Mouse (Mus musculus) lung, embryonic 15.5 days (tissue): ENCODE measurements around the gene Grap2. TPM values are rescaled to one million over a fixed set of nuclear protein-coding genes. Genes with fewer than 3 reads are reported as not detected.

ENCODE experiments used
- ATAC-seq: fragments of 200-750 bp; cut with Nextera tagmentation; 2 replicates; pipeline ENCODE4 v1.8.0; 2017; ENCODE audit warnings: moderate number of reproducible peaks, borderline replicate concordance; ENCODE audit not compliant: low FRiP score, low TSS enrichment; ENCODE audit errors: extremely low read depth
- H3K27ac ChIP-seq: fragments of 300-500 bp; sonication (generic); 2 replicates; pipeline ENCODE4 v1.5.1; 2015; ENCODE audit warnings: moderate library complexity, mild to moderate bottlenecking, inconsistent platforms
- H3K27me3 ChIP-seq: fragments of 300-500 bp; sonication (generic); 2 replicates; pipeline ENCODE4 v1.6.1; 2015; ENCODE audit warnings: inconsistent platforms
- H3K36me3 ChIP-seq: fragments of 300-500 bp; sonication (generic); 2 replicates; pipeline ENCODE4 v1.6.1; 2015; ENCODE audit warnings: inconsistent platforms
- H3K4me1 ChIP-seq: fragments of 300-500 bp; sonication (generic); 2 replicates; pipeline ENCODE4 v1.6.1; 2015; ENCODE audit warnings: inconsistent platforms
- H3K4me2 ChIP-seq: fragments of 300-500 bp; sonication (generic); 2 replicates; pipeline ENCODE4 v1.6.1; 2015; ENCODE audit warnings: inconsistent platforms, mild to moderate bottlenecking, moderate library complexity
- H3K4me3 ChIP-seq: fragments of 300-500 bp; sonication (generic); 2 replicates; pipeline ENCODE4 v1.5.1; 2015; ENCODE audit warnings: mild to moderate bottlenecking, inconsistent platforms
- H3K9ac ChIP-seq: fragments of 300-500 bp; sonication (generic); 2 replicates; pipeline ENCODE4 v1.6.1; 2015; ENCODE audit warnings: inconsistent platforms
- H3K9me3 ChIP-seq: fragments of 300-500 bp; sonication (generic); 2 replicates; pipeline ENCODE4 v1.6.1; 2016; ENCODE audit warnings: inconsistent platforms
- WGBS: fragments of 180-500 bp; shearing (Covaris S2); methylation state at CpG from one replicate; pipeline ENCODE4 v1.1.7; 2015; 5-methylcytosine and 5-hydroxymethylcytosine counted together
- microRNA-seq: library from miRNA; unstranded; fragments of <30 nt; microRNA quantifications from one replicate; pipeline ENCODE4, GENCODE M21; 2016
- polyA plus RNA-seq: library from polyadenylated mRNA; unstranded; fragments of >200 nt; fragmentation: Nextera tagmentation; extraction: Ambion mirVana; gene quantifications from 2 replicates; pipeline ENCODE4 v1.2.1, GENCODE M21; 2015

The Grap2 gene
- polyA plus RNA-seq, 1 experiment from 2014 or later: 2.4 TPM

DNA sequence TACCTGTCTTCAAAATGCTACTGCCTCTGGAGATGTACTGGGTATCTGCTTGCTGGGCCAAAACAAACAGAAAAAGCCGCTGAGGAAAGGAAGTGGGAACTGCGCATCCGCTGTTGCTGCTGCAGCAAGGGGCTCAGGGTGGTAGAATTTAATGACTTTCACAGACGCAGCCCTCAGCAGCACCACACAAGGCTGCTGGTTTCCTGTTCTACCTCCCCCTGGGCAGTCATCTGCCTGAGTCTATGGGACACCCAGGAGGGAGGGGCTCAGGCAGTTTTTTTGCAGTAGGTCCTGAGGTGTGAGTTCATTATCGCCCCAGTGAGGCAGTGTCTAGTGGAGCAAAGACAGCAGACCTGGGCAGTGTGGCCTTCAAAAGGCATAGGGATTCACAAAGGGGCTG lies 125.2 kb downstream of the Grap2 start:
- no peak for ATAC-seq
- H3K9me3 ChIP-seq: no peaks in the 10 kb centered on the region

DNA sequence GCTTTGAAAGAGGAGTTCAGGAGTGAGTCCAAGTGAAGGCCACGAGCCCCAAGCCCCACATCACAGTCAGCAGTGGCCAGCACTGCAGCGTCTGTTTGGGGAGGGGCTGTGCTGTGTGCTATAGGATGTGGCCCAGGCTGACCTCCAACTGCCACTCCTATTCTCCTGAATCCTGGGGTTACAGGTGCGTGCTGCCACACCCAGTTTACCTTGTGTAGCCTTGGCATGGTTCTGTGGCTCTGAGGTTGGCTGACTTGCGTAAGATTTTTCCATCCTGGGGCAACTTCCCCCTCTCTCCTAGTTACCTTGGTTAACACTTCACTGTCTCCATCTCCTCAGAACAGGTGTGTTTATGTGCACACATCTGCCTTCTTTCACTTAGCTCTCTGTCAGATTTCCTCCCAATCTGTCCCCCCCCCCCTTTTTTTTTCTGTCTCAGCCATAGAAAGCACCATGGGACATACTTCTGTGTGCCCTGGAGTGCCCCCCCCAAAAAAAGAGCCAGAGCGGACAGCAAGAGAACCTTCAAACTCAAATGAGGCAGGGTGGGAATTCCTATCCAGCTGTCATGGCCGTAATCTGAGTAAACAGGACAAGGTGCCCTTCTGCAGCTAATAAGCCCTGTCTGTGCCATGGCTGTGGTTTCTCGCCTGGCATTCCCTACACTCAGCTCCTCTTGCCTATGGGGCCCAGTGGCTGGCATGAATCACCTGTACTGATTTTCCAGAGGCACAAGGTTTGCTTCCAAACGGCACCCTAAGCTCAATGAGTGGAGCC lies 129.3 kb downstream of the Grap2 start:
- H3K4me2 ChIP-seq: no peak overlapping the region
- no peak overlapping the region for H3K27ac ChIP-seq
- no peak overlapping the region for H3K9ac ChIP-seq
- ATAC-seq: no peak
- H3K36me3 ChIP-seq: no peaks in the 10 kb centered on the region
- no peaks in the 10 kb centered on the region for H3K27me3 ChIP-seq
- H3K4me3 ChIP-seq: no peak overlapping the region
- 61% methylated on average over 8 of the region's 8 CpGs for WGBS
- peaks cover 9% of the 10 kb centered on the region for H3K4me1 ChIP-seq
- no peaks in the 10 kb centered on the region for H3K9me3 ChIP-seq

More for the DNA sequence above, 125.2 kb downstream of the Grap2 start:
- Histone ChIP-seq H3K4me2 (no peak overlapping the region), H3K27me3 (no peaks in the 10 kb centered on the region; the same call in 1 of the 2 replicates), H3K27ac (no peak overlapping the region), H3K4me3 (no peak overlapping the region), H3K9ac (no peak overlapping the region), H3K36me3 (no peaks in the 10 kb centered on the region), H3K4me1 (peaks cover 5% of the 10 kb centered on the region)
- WGBS: 30% methylated on average over 5 of the region's 5 CpGs

Small RNA genes within 50 kb of the gene (microRNA-seq; reads per million reads assigned to microRNA genes)
- not detected for gene Mir6957

Other genes with a start within 250 kb of the Grap2 start
- gene Enthd1, start 7.4 kb upstream of the Grap2 start, polyA plus RNA-seq: not detected in 2 replicates
- gene Fam83f, start 99.3 kb downstream of the Grap2 start, polyA plus RNA-seq: 1.1 and 1.5 TPM in 2 replicates
- 24.6 and 27.2 TPM in 2 replicates for gene Tnrc6b, start 138.7 kb downstream of the Grap2 start, polyA plus RNA-seq